Mouse (Mus musculus) forebrain, embryonic 12.5 days (tissue): ENCODE results near the gene Btbd9. TPM values are rescaled to one million over a fixed set of nuclear protein-coding genes. Genes with fewer than 3 reads are reported as not detected.

Source experiments
- polyA plus RNA-seq: library from polyadenylated mRNA; unstranded; fragments of >200 nt; fragmentation: Nextera tagmentation; extraction: Ambion mirVana; gene quantifications from 2 replicates; pipeline ENCODE4 v1.2.1, GENCODE M21; 2016

Gene Btbd9
- polyA plus RNA-seq, 1 experiment from 2014 or later = 85.9 TPM

Other genes with a start within 250 kb of the Btbd9 start
- gene Dnah8, start 47.9 kb upstream of the Btbd9 start, polyA plus RNA-seq = 0.98 and 1.4 TPM in 2 replicates
- gene Glo1, start 50.4 kb upstream of the Btbd9 start, polyA plus RNA-seq = 233 and 241 TPM in 2 replicates